9 mouse cellular contexts compared by ENCODE assay signal in the genomic region with DNA sequence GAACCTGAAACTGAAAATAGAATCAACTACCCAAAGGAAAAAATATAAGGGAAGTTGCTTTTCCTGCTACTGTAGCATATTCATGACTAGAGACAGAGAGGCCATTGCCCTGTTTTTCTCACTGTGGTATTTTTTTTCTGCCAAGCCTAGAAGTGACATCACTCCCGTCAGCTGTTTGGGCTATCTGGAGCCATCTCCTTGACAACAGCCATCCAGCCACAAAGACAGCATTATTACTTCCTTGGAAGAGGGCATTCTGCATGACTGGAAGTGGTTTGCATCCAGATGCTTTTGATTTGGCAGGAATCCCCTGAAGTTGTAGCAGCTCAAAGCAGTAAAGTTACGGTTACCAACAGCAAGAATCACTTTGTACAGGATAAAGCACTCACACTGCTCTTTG. TPM values are rescaled to one million over a fixed set of nuclear protein-coding genes. Genes with fewer than 3 reads are reported as not detected.
A peak's percentile ranks its signal among the peaks of the same experiment; 100 is the strongest.
DNase-seq lines count a peak whose midpoint lies in the region; ATAC-seq lines count a peak whose summit lies in the region.
"Had no signal": no experiment of that assay in that cellular context is flagged by ENCODE, and none has a peak within 500 bp of the region (broad histone marks: within the 10 kb centered on the region; RNA-seq: fewer than 3 reads in every experiment).

No protein-coding gene starts in this region.

- 24% methylated on average over 2 of the region's 2 CpGs for WGBS in limb, embryonic 11.5 days
- 26% methylated on average over 2 of the region's 2 CpGs for WGBS in limb, embryonic 10.5 days

- H3K36me3 ChIP-seq in limb, embryonic 11.5 days (ENCODE audit: control insufficient read depth, insufficient read depth, low read length): no peaks in the 10 kb centered on the region
- peaks cover 4% of the 10 kb centered on the region; the same call in 1 of the 2 replicates for H3K36me3 ChIP-seq in limb, embryonic 10.5 days
- H3K36me3 ChIP-seq: kidney, embryonic 15.5 days had no signal

- ATAC-seq in limb, embryonic 11.5 days (ENCODE audit: insufficient number of reproducible peaks, low FRiP score, low TSS enrichment, low read depth): no peak

- no peak overlapping the region for H3K9ac ChIP-seq in limb, embryonic 11.5 days (ENCODE audit: low read length)
- H3K9ac ChIP-seq: kidney, embryonic 15.5 days had no signal

- no peak overlapping the region for H3K27ac ChIP-seq in limb, embryonic 11.5 days (replicated peaks; ENCODE audit: low read depth, low read length)
- no peak overlapping the region for H3K27ac ChIP-seq in limb, embryonic 10.5 days
- H3K27ac ChIP-seq: kidney, embryonic 15.5 days had no signal

- H3K4me3 ChIP-seq in limb, embryonic 11.5 days (ENCODE audit: low read depth, low read length): no peak overlapping the region
- no peak overlapping the region for H3K4me3 ChIP-seq in limb, embryonic 10.5 days
- H3K4me3 ChIP-seq: kidney, embryonic 15.5 days had no signal

- H3K27me3 ChIP-seq in limb, embryonic 11.5 days (ENCODE audit: control insufficient read depth, insufficient read depth, low read length): no peaks in the 10 kb centered on the region
- no peaks in the 10 kb centered on the region for H3K27me3 ChIP-seq in limb, embryonic 10.5 days (ENCODE audit: low read depth, poor library complexity, severe bottlenecking)
- H3K27me3 ChIP-seq: kidney, embryonic 15.5 days had no signal

- peak; percentile 49 for DNase-seq in limb, embryonic 11.5 days (ENCODE audit: low spot score)
- no peak for DNase-seq in limb, embryonic 10.5 days (ENCODE audit: low spot score)
- peak; percentile 68 for DNase-seq in embryo, embryonic 11 days
- peak; percentile 31 for DNase-seq in hindlimb bud, embryonic 11.5 days (ENCODE audit: extremely low spot score, low read depth, low spot score)
- peak; percentile 17 for DNase-seq in skeletal muscle tissue, adult 2 months (ENCODE audit: low read depth, low spot score)
- no peak for DNase-seq in gastrocnemius, postnatal 25 days
- no peak for DNase-seq in liver
- DNase-seq: lung, postnatal 36 days had no signal

- H3K4me2 ChIP-seq in limb, embryonic 11.5 days (ENCODE audit: low read depth, severe bottlenecking): no peak overlapping the region
- H3K4me2 ChIP-seq: kidney, embryonic 15.5 days had no signal

- H3K9me3 ChIP-seq in limb, embryonic 11.5 days (ENCODE audit: control insufficient read depth, low read length): no peaks in the 10 kb centered on the region
- no peaks in the 10 kb centered on the region for H3K9me3 ChIP-seq in limb, embryonic 10.5 days (replicated peaks)
- H3K9me3 ChIP-seq: kidney, embryonic 15.5 days had no signal

- no peaks in the 10 kb centered on the region for H3K4me1 ChIP-seq in limb, embryonic 11.5 days (ENCODE audit: control insufficient read depth, insufficient read depth, low read length)
- H3K4me1 ChIP-seq in limb, embryonic 10.5 days: peaks cover 27% of the 10 kb centered on the region

RNA-seq across cellular contexts. Expression of a gene that starts 1.9 kb away (rescaled TPM):
- polyA plus RNA-seq in limb, embryonic 11.5 days (2014; fragmentation: Nextera tagmentation; extraction: Ambion mirVana): 25.7 and 34.9 TPM in 2 replicates
- polyA plus RNA-seq in limb, embryonic 10.5 days (2016; fragmentation: Nextera tagmentation; extraction: Ambion mirVana): 25.3 and 31.6 TPM in 2 replicates
- total RNA-seq in gastrocnemius, postnatal 25 days (2021): 1 to 10 TPM; 5.4 to 5.7 TPM

Comparison
In these comparisons a context has a peak if more than half of its experiments do, and no peak if none do; other contexts are left out.
1. DNase-seq: peak in limb, embryonic 11.5 days (single experiment), embryo, embryonic 11 days (single experiment), hindlimb bud, embryonic 11.5 days (single experiment) and skeletal muscle tissue, adult 2 months (single experiment); none in limb, embryonic 10.5 days (single experiment), gastrocnemius, postnatal 25 days (single experiment) and liver (single experiment).